Mouse (Mus musculus) heart, embryonic 15.5 days (tissue): ENCODE results near the gene Stat6. TPM values are rescaled to one million over a fixed set of nuclear protein-coding genes. Genes with fewer than 3 reads are reported as not detected.
A peak's percentile ranks its signal among the peaks of the same experiment; 100 is the strongest.

Experiments
- ATAC-seq: fragments of 200-750 bp; cut with Nextera tagmentation; replicated peaks from 2 replicates; pipeline ENCODE4 v1.8.0; 2017; ENCODE audit warnings: low read depth, moderate TSS enrichment; ENCODE audit not compliant: insufficient number of reproducible peaks, insufficient read depth, low FRiP score
- H3K27ac ChIP-seq: fragments of 300-500 bp; sonication (generic); 2 replicates; pipeline ENCODE4 v1.5.1; 2015; ENCODE audit warnings: mild to moderate bottlenecking, inconsistent platforms
- H3K27me3 ChIP-seq: fragments of 300-500 bp; sonication (generic); 2 replicates; pipeline ENCODE4 v1.6.1; 2015; ENCODE audit warnings: inconsistent platforms
- H3K36me3 ChIP-seq: fragments of 300-500 bp; sonication (generic); 2 replicates; pipeline ENCODE4 v1.6.1; 2015; ENCODE audit warnings: mild to moderate bottlenecking, inconsistent platforms
- H3K4me1 ChIP-seq: fragments of 300-500 bp; sonication (generic); replicated peaks from 2 replicates; pipeline ENCODE4 v1.6.1; 2015; ENCODE audit warnings: inconsistent platforms
- H3K4me2 ChIP-seq: fragments of 300-500 bp; sonication (generic); 2 replicates; pipeline ENCODE4 v1.6.1; 2015; ENCODE audit warnings: inconsistent platforms, mild to moderate bottlenecking, moderate library complexity
- H3K4me3 ChIP-seq: fragments of 300-500 bp; sonication (generic); 2 replicates; pipeline ENCODE4 v1.5.1; 2015; ENCODE audit warnings: mild to moderate bottlenecking, inconsistent platforms
- H3K9ac ChIP-seq: fragments of 300-500 bp; sonication (generic); 2 replicates; pipeline ENCODE4 v1.6.1; 2015; ENCODE audit warnings: mild to moderate bottlenecking, inconsistent platforms
- H3K9me3 ChIP-seq: fragments of 300-500 bp; sonication (generic); replicated peaks from 2 replicates; pipeline ENCODE4 v1.6.1; 2016; ENCODE audit warnings: inconsistent platforms
- WGBS: fragments of 180-500 bp; shearing (Covaris S2); methylation state at CpG from one replicate; pipeline ENCODE4 v1.1.7; 2015; ENCODE audit warnings: mixed read lengths; 5-methylcytosine and 5-hydroxymethylcytosine counted together
- polyA plus RNA-seq: library from polyadenylated mRNA; unstranded; fragments of >200 nt; fragmentation: Nextera tagmentation; extraction: Ambion mirVana; gene quantifications from 2 replicates; pipeline ENCODE4 v1.2.1, GENCODE M21; 2015

Stat6 gene
- polyA plus RNA-seq, 1 experiment from 2014 or later, result 26.2 TPM

- peak overlapping the region; percentile 89 for H3K9ac ChIP-seq
- peaks cover 77% of the 10 kb centered on the region for H3K4me1 ChIP-seq
- H3K4me3 ChIP-seq, result peak overlapping the region; percentile 78
- no peaks in the 10 kb centered on the region for H3K27me3 ChIP-seq
- peak overlapping the region; percentile 85 for H3K4me2 ChIP-seq
- ATAC-seq, result no peak
- 12% methylated on average over 14 of the region's 14 CpGs for WGBS
- peak overlapping the region; percentile 99 for H3K27ac ChIP-seq
- no peaks in the 10 kb centered on the region for H3K9me3 ChIP-seq
- peaks cover 10% of the 10 kb centered on the region; the same call in 1 of the 2 replicates for H3K36me3 ChIP-seq
Measured at GRCm38 (mm10) chr10:127665366-127666181, 22.8 kb downstream of the Stat6 start.

GRCm38 (mm10) chr10:127666501-127667268 lies 23.9 kb downstream of the Stat6 start, which contains the start of gene Nemp1:
Gene Nemp1 (plus strand): TSS chr10:127666901.
- H3K4me1 ChIP-seq, result peaks cover 66% of the 10 kb centered on the region
- ATAC-seq, result peak; percentile 71
- peak within 1 kb of the TSS; percentile 78 for H3K4me3 ChIP-seq
- H3K36me3 ChIP-seq, result peaks cover 7% of the 10 kb centered on the region; the same call in 1 of the 2 replicates
- H3K4me2 ChIP-seq, result peak within 1 kb of the TSS; percentile 85
- H3K9me3 ChIP-seq, result no peaks in the 10 kb centered on the region
- WGBS, result 1% methylated on average over 65 of the region's 73 CpGs
- H3K27ac ChIP-seq, result peak within 1 kb of the TSS; percentile 99
- H3K27me3 ChIP-seq, result no peaks in the 10 kb centered on the region
- peak within 1 kb of the TSS; percentile 89 for H3K9ac ChIP-seq

- Histone ChIP-seq H3K4me3 (peak overlapping the region; percentile 78), H3K4me1 (peaks cover 58% of the 10 kb centered on the region), H3K27me3 (no peaks in the 10 kb centered on the region), H3K4me2 (peak overlapping the region; percentile 85), H3K36me3 (peaks cover 7% of the 10 kb centered on the region; the same call in 1 of the 2 replicates), H3K27ac (peak overlapping the region; percentile 99), H3K9ac (peak overlapping the region; percentile 89), H3K9me3 (no peaks in the 10 kb centered on the region)
- ATAC-seq, result peak; percentile 76
- WGBS, result 2% methylated on average over 35 of the region's 35 CpGs
Measured at GRCm38 (mm10) chr10:127667269-127668092, 24.7 kb downstream of the Stat6 start.

- Histone ChIP-seq H3K27ac (peak within 1 kb of the TSS; percentile 99), H3K9me3 (no peaks in the 10 kb centered on the region), H3K36me3 (peaks cover 7% of the 10 kb centered on the region; the same call in 1 of the 2 replicates), H3K27me3 (no peaks in the 10 kb centered on the region), H3K4me3 (peak within 1 kb of the TSS; percentile 78), H3K4me1 (peaks cover 49% of the 10 kb centered on the region), H3K4me2 (peak within 1 kb of the TSS; percentile 85), H3K9ac (peak within 1 kb of the TSS; percentile 89)
- peak; percentile 64 for ATAC-seq
- 2% methylated on average over 40 of the region's 40 CpGs for WGBS
Measured at GRCm38 (mm10) chr10:127668093-127669050, 25.6 kb downstream of the Stat6 start, which contains the start of gene Nab2. Gene Nab2 (minus strand): TSS chr10:127668568.

- H3K36me3 ChIP-seq, result peaks cover 2% of the 10 kb centered on the region; the same call in 1 of the 2 replicates
- peak overlapping the region; percentile 99 for H3K27ac ChIP-seq
- ATAC-seq, result no peak
- no peaks in the 10 kb centered on the region for H3K27me3 ChIP-seq
- no peaks in the 10 kb centered on the region for H3K9me3 ChIP-seq
- H3K4me1 ChIP-seq, result peaks cover 41% of the 10 kb centered on the region
- H3K4me3 ChIP-seq, result peak overlapping the region; percentile 78
- WGBS, result 1% methylated on average over 7 of the region's 7 CpGs
- peak overlapping the region; percentile 18; the same call in 1 of the 2 replicates for H3K9ac ChIP-seq
- H3K4me2 ChIP-seq, result peak overlapping the region; percentile 85
Measured at GRCm38 (mm10) chr10:127669170-127669569, 26.4 kb downstream of the Stat6 start.

- H3K36me3 ChIP-seq, result no peaks in the 10 kb centered on the region
- H3K27me3 ChIP-seq, result no peaks in the 10 kb centered on the region
- no peaks in the 10 kb centered on the region for H3K9me3 ChIP-seq
- 86% methylated on average over 2 of the region's 2 CpGs for WGBS
- no peak for ATAC-seq
- H3K27ac ChIP-seq, result no peak overlapping the region
- H3K9ac ChIP-seq, result no peak overlapping the region
- peaks cover 35% of the 10 kb centered on the region for H3K4me1 ChIP-seq
- no peak overlapping the region for H3K4me3 ChIP-seq
- no peak overlapping the region for H3K4me2 ChIP-seq
Measured at GRCm38 (mm10) chr10:127670185-127670584, 27.4 kb downstream of the Stat6 start.

GRCm38 (mm10) chr10:127671276-127671675 lies 28.5 kb downstream of the Stat6 start:
- no peaks in the 10 kb centered on the region for H3K27me3 ChIP-seq
- 37% methylated on average over 2 of the region's 2 CpGs for WGBS
- H3K36me3 ChIP-seq, result no peaks in the 10 kb centered on the region

GRCm38 (mm10) chr10:127674046-127674655 lies 31.4 kb downstream of the Stat6 start:
- Histone ChIP-seq H3K27ac (no peak overlapping the region), H3K4me3 (no peak overlapping the region), H3K4me2 (no peak overlapping the region), H3K36me3 (no peaks in the 10 kb centered on the region), H3K4me1 (peaks cover 27% of the 10 kb centered on the region), H3K9ac (no peak overlapping the region), H3K9me3 (no peaks in the 10 kb centered on the region), H3K27me3 (no peaks in the 10 kb centered on the region)
- 84% methylated on average over 6 of the region's 6 CpGs for WGBS
- ATAC-seq, result no peak

More at GRCm38 (mm10) chr10:127671276-127671675, 28.5 kb downstream of the Stat6 start:
- no peak for ATAC-seq
- Histone ChIP-seq H3K9ac (no peak overlapping the region), H3K27ac (no peak overlapping the region), H3K4me3 (no peak overlapping the region), H3K4me1 (peaks cover 33% of the 10 kb centered on the region), H3K9me3 (no peaks in the 10 kb centered on the region), H3K4me2 (no peak overlapping the region)

- Histone ChIP-seq H3K36me3 (no peaks in the 10 kb centered on the region), H3K27me3 (no peaks in the 10 kb centered on the region), H3K9ac (no peak overlapping the region), H3K4me3 (no peak overlapping the region), H3K4me1 (peaks cover 20% of the 10 kb centered on the region), H3K4me2 (peak overlapping the region; percentile 29; the same call in 1 of the 2 replicates), H3K27ac (peak overlapping the region; percentile 62), H3K9me3 (no peaks in the 10 kb centered on the region)
- 74% methylated on average over 8 of the region's 8 CpGs for WGBS
- ATAC-seq, result no peak; the same call in 1 of the 2 replicates
Measured at GRCm38 (mm10) chr10:127674794-127675522, 32.2 kb downstream of the Stat6 start.
